Mouse (Mus musculus) kidney, adult 2 months (tissue): Measurements from ENCODE around the gene Sptb. TPM values are rescaled to one million over a fixed set of nuclear protein-coding genes. Genes with fewer than 3 reads are reported as not detected.

Experiments
- DNase-seq: peaks from one replicate; pipeline ENCODE4 v3.0.0; 2021
- H3K27ac ChIP-seq: fragments of 200-500 bp; 2 replicates; pipeline ENCODE4 v1.5.1; 2012; ENCODE audit warnings: low read depth, low read length, control low read depth, inconsistent platforms; ENCODE audit not compliant: insufficient read depth
- H3K27me3 ChIP-seq: fragments of 200-500 bp; replicated peaks from 2 replicates; pipeline ENCODE4 v1.6.1; 2012; ENCODE audit warnings: mild to moderate bottlenecking, moderate library complexity, low read length, inconsistent platforms; ENCODE audit not compliant: control insufficient read depth, insufficient read depth
- H3K36me3 ChIP-seq: fragments of 200-500 bp; 2 replicates; pipeline ENCODE4 v1.6.1; 2012; ENCODE audit warnings: mild to moderate bottlenecking, moderate library complexity, low read length, inconsistent platforms; ENCODE audit not compliant: control insufficient read depth, insufficient read depth
- H3K4me1 ChIP-seq: fragments of 200-500 bp; 2 replicates; pipeline ENCODE4 v1.6.1; 2011; ENCODE audit warnings: low read length; ENCODE audit not compliant: control insufficient read depth, insufficient read depth
- H3K4me3 ChIP-seq: fragments of 200-500 bp; 2 replicates; pipeline ENCODE4 v1.5.1; 2011; ENCODE audit warnings: mild to moderate bottlenecking, low read depth, low read length, control low read depth; ENCODE audit not compliant: insufficient read depth
- CTCF ChIP-seq: fragments of 200-500 bp; conservative IDR thresholded peaks from 2 replicates; pipeline ENCODE4 v1.5.1; 2011; ENCODE audit warnings: low read depth, mild to moderate bottlenecking, control low read depth, low read length, moderate library complexity, mixed read lengths; ENCODE audit not compliant: insufficient read depth, insufficient read length
- POLR2A ChIP-seq: fragments of 200-500 bp; IDR thresholded peaks from one replicate; pipeline ENCODE4 v1.6.1; 2011; ENCODE audit warnings: low read depth, low read length, control low read depth
- WGBS: fragments of 180-500 bp; shearing (Covaris S2); methylation state at CpG from one replicate; pipeline ENCODE4 v1.1.7; 2018; 5-methylcytosine and 5-hydroxymethylcytosine counted together
- polyA plus RNA-seq: library from polyadenylated mRNA; depleted of rRNA; stranded (reverse); fragments of >200 nt; gene quantifications from 2 replicates; pipeline ENCODE4 v1.2.3, GENCODE M21; 2012

The Sptb gene
- polyA plus RNA-seq, 1 experiment: 1.9 TPM

DNA sequence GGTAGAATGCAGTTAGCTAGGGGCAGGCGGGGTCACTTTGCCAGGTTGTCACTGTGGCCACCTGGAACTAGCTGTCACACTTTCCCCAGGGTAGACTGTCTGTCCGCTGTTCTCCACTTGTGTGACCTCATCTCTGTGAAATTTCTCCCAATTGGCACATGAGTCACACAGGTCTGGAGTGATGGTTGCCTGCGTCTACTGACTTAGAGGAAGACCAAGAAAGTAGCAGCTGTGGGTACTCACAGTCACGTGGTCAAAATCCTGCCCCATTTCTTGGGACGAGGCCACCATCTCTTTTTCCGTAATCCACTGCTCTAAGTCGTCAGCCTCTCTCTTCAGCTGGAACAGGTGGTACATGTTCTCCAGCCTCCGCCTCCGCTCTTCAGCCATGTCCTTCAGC, 106.6 kb downstream of the Sptb start:
- DNase-seq: no peak
- H3K36me3 ChIP-seq: no peaks in the 10 kb centered on the region
- H3K4me1 ChIP-seq: no peaks in the 10 kb centered on the region
- H3K27me3 ChIP-seq: no peaks in the 10 kb centered on the region
- H3K27ac ChIP-seq: no peak overlapping the region
- no peak overlapping the region for H3K4me3 ChIP-seq
- 89% methylated on average over 9 of the region's 9 CpGs for WGBS
- no peak for TF ChIP-seq POLR2A
- TF ChIP-seq CTCF: no peak

DNA sequence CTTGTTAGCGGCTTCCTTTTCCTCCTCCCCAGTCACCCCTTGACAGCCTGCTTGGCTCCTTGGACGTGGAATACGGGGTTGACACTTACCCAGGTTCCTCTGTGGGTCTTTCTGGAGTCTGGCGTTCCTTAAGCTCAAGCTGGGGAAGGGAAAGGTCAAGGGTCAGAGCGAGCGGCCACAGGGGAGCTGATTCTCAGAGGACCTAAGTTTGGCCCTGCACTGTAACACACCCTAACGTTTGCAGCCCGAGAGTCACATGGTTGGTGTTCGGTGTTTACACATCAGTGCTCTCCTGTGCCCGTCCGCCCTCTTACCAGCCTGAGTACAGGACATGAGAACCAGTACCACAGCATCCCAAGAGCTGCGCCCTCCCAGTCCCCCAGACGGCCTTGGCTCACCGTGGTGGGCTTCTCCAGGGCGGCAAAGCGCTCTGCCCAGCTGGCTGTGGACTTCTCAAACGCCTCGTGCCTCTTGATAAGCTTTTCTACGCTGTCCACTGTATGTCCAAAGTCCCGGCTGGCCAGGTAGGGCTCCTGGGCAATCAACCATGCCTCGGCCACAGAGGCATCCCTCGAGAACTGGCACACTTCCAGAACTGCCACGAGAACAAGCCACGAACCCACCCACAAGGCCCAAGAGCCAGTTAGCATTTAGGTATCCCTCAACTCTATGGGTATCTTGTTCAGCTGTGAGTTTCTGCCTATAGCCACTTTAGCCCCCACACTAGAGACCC, 112.0 kb downstream of the Sptb start:
- TF ChIP-seq CTCF: no peak
- Histone ChIP-seq H3K4me1 (peaks cover 10% of the 10 kb centered on the region), H3K4me3 (no peak overlapping the region), H3K27me3 (no peaks in the 10 kb centered on the region), H3K36me3 (no peaks in the 10 kb centered on the region), H3K27ac (no peak overlapping the region)
- peak; percentile 82 for DNase-seq
- WGBS: 48% methylated on average over 24 of the region's 24 CpGs

DNA sequence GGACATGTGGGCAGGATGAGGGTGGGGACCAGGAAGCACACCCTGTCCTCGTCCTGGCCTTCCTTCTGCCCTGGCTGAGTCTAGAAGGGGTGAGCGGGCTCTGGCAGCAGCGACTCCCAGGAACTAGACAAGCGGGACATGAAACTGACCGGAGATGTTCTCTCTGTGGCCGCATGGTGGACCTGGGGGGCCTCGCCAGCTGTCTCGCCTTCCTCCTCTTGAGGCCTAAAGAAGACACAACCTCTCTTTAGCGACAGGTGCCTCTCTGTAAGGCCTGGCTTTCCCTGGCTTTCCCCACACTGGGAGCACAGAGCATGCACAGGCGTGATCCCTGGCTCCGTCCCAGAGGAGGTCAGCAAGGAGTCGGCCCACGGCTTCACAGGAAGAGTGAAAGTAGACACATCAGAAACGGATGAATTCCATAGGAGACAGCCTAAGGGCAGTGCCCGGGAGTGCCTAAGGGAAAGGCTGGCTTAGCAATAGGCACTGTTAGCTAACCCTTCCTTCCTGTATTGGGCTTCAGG, 112.7 kb downstream of the Sptb start:
- DNase-seq: peak; percentile 76
- Histone ChIP-seq H3K36me3 (no peaks in the 10 kb centered on the region), H3K4me1 (peaks cover 10% of the 10 kb centered on the region), H3K4me3 (no peak overlapping the region), H3K27me3 (no peaks in the 10 kb centered on the region), H3K27ac (0 out of 2 replicates have a peak overlapping the region, but pooled peaks have one; percentile 9)
- WGBS: 43% methylated on average over 15 of the region's 15 CpGs
- TF ChIP-seq POLR2A (no peak), CTCF (no peak)

DNA sequence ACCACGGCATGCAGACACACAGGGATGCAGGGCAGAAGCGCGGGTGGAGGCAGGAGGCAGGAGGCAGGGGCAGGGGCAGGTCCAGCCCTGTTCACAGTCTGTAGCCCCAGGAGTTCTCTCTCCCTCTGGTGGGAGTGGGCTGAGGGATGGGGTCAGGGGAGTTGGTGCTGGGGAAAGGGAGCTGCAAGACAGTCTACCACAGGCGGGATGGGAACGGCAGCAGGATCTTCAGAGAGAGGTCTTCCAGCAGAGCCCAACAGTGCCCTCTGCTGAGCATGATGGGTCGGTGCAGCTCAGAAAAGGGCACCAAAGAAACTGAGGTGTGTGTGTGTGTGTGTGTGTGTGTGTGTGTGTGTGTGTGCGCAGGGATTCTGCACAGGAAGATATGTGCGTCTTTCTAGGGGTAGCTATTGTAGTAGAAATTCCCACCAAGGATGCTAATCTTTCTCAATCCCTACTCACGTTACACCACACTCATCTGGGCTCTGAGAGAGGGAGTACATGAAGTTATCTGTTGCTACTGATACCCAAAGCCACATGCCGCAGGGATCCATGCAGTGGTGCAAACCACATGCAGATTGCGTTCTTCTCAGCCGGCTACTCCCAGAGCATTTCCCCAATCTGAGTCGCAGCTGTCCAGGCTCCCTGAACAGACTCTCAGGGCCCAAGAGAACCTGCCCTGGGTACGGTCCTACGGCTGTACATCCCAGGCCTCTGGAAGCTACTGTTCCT, 113.9 kb downstream of the Sptb start:
- no peak overlapping the region for H3K4me3 ChIP-seq
- DNase-seq: peak; percentile 77
- no peaks in the 10 kb centered on the region for H3K27me3 ChIP-seq
- H3K4me1 ChIP-seq: peaks cover 10% of the 10 kb centered on the region
- no peak overlapping the region for H3K27ac ChIP-seq
- WGBS: 58% methylated on average over 15 of the region's 15 CpGs
- no peaks in the 10 kb centered on the region for H3K36me3 ChIP-seq
- TF ChIP-seq CTCF (peak; percentile 91), POLR2A (no peak)

DNA sequence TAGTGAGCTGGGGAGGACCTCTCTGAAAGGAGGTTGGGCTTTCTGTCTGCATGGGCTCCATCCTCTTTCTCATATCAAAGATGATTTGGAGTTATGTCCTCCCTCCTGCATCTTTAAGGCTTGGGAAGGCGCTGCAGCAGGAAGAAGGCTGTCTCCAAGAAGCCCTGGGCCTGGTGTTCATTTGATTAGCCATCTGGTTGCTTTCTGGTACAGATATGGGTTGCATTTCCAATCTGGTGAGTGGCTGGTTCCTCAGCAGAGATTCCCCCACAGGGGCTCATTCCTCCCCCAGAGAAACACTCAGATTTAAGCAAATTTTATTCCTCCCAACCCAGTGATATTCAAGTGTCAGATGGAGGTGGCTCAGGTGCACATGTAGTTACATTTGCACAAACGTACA, 114.5 kb downstream of the Sptb start:
- DNase-seq: no peak
- Histone ChIP-seq H3K27ac (no peak overlapping the region), H3K36me3 (no peaks in the 10 kb centered on the region), H3K4me3 (no peak overlapping the region), H3K27me3 (no peaks in the 10 kb centered on the region), H3K4me1 (peaks cover 10% of the 10 kb centered on the region)
- 89% methylated on average over 2 of the region's 2 CpGs for WGBS
- TF ChIP-seq POLR2A: no peak
- TF ChIP-seq CTCF: no peak

DNA sequence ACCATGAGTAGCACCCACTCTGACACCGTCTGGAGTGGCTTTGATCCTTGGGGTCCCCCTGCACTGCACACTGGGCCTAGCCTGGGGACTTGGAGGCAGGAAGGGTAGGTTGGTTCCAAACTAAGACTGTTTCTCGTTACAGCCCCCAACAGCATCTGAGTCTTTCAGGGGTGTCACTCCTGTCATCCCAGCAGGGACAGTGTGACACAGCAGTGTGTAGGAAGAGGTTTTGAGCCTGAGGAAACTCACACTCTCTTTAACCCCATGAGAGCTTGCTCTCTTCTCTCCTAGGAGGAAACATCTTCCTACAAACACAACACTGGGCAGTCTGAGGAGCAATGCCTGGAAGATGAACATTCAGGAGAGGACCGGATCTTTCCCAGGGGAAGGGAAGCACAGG, 115.8 kb downstream of the Sptb start:
- TF ChIP-seq CTCF: no peak
- no peak for TF ChIP-seq POLR2A
- Histone ChIP-seq H3K4me1 (peaks cover 10% of the 10 kb centered on the region), H3K27ac (no peak overlapping the region), H3K4me3 (no peak overlapping the region), H3K27me3 (no peaks in the 10 kb centered on the region), H3K36me3 (no peaks in the 10 kb centered on the region)
- DNase-seq: no peak
- 88% methylated on average over 3 of the region's 3 CpGs for WGBS

DNA sequence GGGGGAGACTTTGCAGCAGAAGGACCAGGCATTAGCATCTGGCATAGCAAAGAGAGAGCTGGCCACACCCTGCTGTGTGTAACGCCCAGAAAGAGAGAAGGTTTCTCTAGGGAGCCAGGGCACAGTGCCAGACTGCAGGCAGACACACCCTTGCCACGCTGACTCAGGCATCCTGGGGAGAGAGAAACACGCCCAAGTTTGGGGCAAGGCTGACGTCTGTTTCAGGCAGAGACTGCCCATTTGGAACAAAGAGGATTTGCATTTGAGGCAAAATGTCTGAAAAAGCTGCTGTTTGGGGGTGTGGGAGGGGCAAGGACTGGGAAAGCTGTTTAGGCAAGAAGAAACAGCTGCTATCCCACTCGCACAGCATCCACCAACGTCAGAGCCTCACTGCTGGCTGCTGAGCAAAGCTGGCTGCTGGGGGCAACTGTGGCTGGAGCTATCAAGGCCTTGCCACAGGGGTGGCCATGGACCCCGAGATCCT, 116.5 kb downstream of the Sptb start:
- peak; percentile 79 for DNase-seq
- Histone ChIP-seq H3K4me3 (no peak overlapping the region), H3K4me1 (peaks cover 10% of the 10 kb centered on the region), H3K36me3 (no peaks in the 10 kb centered on the region), H3K27me3 (no peaks in the 10 kb centered on the region), H3K27ac (no peak overlapping the region)
- no peak for TF ChIP-seq POLR2A
- no peak for TF ChIP-seq CTCF
- 22% methylated on average over 7 of the region's 7 CpGs for WGBS
